Mouse (Mus musculus) kidney, adult 18-20 months (tissue): ENCODE results near the gene Fance.
"Not testable (repeated sequence)": the region's sequence is repeated elsewhere in the genome, so short reads cannot be mapped to it uniquely, and the experiment has no call there.

Source experiments
- DNase-seq: peaks from one replicate; pipeline ENCODE4 v3.0.0; 2021

Gene Fance

DNA sequence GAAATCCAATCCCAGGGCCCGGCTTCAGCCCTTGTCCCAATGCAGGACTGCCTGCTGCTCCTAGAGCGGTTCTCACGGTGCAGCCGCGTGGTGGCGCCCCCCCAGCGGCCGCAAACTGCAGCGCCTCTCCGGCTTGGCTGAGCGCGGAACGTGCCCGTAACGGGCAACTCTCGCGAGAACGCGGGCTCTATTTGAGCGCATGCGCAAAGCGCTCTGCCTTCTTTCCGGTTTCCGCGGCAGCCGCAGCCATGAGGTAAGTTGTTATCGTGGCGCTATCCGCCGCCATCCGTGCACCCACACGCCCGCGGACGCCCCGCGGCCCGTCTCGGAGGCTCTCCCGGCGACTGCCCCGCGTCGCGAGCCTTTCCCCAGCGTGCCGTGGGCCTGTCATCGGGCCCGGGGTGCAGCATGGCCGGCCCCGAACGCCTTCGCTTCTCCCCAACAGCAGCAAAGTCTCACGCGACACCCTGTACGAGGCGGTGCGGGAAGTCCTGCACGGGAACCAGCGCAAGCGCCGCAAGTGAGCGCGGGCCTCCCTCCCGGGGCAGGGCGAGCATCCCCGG is 15.1 kb downstream of the Fance start, which contains the start of gene Rpl10a:
Gene Rpl10a, plus strand, starts transcription at position 106 of the 563 bp plus-strand sequence.
- peak; percentile 99 for DNase-seq

DNA sequence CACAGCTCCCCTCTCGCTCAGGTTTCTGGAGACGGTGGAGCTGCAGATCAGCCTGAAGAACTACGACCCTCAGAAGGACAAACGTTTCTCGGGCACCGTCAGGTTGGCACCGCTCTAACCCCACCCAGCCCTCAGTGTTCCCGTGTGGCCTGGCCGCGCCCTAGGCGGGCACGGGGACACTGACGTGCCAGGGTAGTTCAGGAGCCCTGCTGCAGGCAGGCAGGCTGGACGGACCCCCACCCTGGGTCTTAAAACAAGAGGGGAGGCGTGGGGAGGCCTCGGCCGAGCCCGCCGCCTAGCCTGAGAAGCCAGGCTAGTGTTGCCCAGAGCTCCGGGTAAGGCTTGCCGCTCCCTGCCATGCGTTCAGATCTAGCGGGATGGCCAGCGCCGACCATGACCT is 15.6 kb downstream of the Fance start:
- peak; percentile 51 for DNase-seq

DNA sequence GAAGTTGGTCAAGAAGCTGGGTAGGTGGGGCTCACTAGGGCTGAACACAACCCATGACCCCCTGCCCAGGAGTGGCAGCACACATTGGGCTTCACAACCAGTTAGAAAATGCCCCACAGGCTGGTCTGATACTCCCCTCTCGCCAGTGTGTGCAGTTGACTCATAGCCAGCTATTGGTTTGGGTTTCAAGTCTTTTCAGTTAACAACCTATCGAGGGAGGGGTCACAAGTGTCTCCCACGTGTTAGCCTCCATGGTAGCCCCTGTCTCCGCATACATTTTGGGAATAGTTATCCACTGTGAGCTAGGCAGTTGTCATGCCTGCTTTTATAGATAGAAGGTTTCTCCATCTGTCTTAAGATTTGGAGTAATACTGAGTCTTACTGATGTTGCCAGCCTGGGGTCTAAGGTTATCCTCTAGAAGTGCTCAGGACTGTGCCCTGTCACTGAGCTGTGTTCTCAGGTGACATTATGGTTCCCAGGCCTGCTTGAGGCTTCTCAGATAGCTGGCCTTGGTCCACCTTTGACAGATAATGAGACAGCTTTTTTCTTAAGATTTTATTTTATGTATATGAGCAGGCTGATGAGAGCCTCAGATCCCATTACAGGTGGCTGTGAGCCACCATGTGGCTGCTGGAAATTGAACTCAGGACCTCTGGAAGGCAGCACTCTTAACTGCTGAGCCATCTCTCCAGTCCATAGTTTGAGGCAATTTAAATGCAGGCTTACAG is 16.3 kb downstream of the Fance start:
- DNase-seq, result no peak

GRCm38 (mm10) chr17:28330232-28330546 is 16.9 kb downstream of the Fance start:
- DNase-seq, result no peak

GRCm38 (mm10) chr17:28330590-28330989 is 17.3 kb downstream of the Fance start:
- DNase-seq, result not testable (repeated sequence)

- DNase-seq, result no peak
Observed at GRCm38 (mm10) chr17:28331241-28332112, 18.2 kb downstream of the Fance start.

DNA sequence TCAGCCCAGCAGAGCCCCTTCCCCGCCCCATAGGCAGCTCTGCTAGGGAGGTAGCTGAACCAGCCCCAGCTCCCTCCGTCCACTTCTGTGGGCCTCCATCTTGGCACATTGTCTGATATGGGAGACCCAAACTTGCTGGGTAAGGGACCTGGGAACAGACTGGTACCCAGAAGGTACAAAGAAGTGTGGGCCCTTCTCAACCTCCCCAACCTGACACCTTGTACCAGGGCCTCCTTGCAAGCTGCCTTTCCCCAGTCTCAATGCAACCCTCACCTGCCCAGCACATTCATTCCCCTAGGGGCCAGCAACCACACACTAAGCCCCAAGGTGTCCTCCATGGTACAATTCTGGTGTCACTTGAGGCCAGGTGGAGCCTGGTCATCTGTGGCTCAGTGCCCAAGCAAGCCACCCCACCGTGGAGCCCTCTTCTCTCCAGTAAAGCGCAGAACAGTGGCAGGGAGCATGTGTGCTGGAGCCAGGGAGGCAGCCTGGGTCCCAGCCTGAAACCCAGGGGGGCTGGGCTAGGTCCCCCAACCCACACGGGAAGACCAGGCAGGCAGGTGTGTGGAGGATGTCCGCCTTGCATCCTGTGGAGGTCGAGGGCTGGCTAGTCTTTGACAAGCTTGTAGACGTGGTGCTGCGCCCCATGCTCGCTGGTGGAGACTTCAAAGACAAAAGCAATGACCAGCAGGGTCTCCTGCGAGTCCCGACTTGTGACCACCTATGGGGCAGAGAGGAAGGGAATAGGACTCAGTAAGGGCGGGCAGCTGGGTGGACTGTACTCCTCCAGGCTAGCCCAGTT is 19.0 kb downstream of the Fance start:
- no peak for DNase-seq

DNA sequence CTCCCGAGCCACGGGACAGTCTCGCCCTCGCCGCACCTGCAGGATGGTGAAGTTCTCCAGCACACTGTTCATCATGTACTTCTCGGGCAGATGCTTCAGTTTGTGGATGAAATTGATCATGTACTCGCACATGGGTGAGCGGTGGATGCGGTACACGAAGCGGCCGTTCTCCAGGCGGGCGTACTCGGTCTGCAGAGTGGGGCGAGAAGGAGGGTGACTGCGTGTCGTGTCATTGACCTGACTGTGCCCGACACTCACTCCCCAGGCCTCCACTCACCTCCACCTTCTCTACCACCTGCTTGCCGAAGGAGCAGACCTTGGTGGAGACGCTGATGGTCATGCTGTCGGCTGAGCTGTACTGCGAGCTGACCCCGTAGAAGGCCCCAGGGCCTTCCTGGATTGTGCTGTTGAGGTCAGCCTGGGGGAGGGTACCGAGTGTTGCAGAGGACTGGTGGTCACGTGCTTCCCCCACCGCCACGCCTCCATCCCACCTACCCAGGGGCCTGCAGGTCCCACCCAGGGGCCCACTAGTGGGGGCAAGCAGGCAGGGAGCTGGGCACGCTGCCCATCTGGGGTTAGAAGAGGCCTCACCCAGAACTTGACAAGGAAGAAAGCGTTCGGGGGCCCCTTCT is 19.7 kb downstream of the Fance start:
- no peak for DNase-seq

- no peak for DNase-seq
Observed at GRCm38 (mm10) chr17:28335267-28335666, 21.9 kb downstream of the Fance start.

GRCm38 (mm10) chr17:28337547-28337946 is 24.2 kb downstream of the Fance start:
- no peak for DNase-seq

GRCm38 (mm10) chr17:28340578-28340977 is 27.3 kb downstream of the Fance start:
- DNase-seq, result no peak

DNA sequence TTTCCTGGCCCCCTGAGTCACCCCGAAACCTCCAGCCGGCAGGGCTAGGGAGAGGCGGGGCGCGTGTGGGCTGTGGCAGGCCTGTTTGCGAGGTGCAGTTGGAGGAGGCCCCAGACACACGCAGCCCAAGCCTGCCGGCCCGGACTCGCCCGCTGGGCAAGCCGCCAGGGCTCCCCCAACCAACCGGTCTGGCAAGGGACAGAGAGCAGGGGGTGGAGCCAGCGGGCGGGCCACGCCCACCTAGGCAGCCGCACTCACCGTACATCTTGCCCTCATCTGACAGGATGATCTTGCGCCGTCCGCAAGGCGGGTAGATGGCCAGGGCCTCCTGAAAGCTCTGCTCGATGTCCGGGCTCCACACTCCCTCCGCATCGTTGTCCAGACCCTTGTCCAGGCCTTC is 27.8 kb downstream of the Fance start:
- peak; percentile 95 for DNase-seq

DNA sequence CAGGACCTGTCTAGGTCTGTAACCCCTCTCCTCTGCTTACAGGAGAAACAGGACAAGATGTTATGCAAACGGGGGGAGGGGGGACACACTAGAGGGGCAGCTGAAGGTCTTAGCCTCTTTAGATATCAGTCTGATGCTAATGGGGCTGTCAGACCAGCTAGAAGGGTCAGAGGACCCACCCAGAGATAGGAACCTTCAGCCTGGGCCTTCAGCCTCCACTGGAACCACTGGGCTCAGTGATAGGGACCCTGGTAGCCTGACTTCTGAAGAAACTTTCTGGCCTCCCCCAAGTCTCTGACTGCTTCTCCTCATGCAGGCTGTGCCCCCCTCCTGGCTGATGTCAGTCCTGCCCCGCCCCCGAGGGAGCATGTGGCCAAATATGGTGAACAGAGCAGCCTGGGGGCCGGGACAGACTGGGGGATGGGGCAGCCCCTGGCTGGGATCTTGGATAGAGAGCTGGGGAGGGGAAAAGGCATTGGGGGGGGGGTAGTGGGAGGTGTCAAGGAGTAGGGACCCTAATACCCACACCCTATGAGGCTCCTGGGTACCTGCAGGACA is 30.8 kb downstream of the Fance start:
- no peak for DNase-seq

GRCm38 (mm10) chr17:28344670-28345069 is 31.4 kb downstream of the Fance start:
- DNase-seq, result no peak

- DNase-seq, result no peak
Observed at GRCm38 (mm10) chr17:28345271-28345721, 32.0 kb downstream of the Fance start.

GRCm38 (mm10) chr17:28345882-28346281 is 32.6 kb downstream of the Fance start:
- no peak for DNase-seq

DNA sequence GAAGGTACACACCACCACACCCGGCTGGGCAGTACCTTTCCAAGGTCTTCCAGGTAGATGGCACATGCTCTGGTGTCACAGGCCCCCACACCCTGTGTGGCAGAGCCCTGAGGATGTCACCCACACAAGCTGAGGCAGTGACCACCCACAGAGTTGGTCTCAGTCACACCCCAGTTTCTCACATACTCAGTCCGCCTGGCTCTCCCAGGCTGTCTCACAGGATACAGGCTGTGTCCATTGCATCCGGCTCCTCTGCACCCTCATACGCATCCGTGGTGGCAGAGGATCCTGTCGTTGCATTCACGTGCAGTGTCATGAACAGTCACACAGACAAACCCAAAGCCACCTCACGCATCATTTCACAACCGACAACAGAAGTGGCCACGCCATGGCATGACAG is 34.0 kb downstream of the Fance start:
- no peak for DNase-seq

DNA sequence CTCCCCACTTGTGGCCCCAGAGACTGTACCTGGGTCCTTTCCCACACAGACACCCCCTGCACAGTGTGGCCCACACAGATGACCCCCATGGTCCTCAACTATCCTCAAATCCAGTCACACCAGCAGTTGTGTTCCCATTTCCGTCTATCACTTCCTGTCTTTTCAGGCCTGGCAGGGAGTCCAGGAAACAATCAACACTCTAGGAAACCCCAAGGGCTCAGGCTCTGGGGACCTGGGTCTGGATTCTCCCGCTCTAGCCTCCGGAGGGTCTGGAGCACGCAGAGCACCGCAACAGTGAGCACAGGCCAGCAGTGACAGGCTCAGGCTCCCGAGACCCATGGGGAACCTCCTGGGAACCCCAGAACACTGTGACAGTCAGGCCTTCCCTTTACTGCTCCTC is 34.9 kb downstream of the Fance start:
- no peak for DNase-seq

- DNase-seq, result peak; percentile 43
Observed at GRCm38 (mm10) chr17:28349264-28349880, 36.1 kb downstream of the Fance start.

DNA sequence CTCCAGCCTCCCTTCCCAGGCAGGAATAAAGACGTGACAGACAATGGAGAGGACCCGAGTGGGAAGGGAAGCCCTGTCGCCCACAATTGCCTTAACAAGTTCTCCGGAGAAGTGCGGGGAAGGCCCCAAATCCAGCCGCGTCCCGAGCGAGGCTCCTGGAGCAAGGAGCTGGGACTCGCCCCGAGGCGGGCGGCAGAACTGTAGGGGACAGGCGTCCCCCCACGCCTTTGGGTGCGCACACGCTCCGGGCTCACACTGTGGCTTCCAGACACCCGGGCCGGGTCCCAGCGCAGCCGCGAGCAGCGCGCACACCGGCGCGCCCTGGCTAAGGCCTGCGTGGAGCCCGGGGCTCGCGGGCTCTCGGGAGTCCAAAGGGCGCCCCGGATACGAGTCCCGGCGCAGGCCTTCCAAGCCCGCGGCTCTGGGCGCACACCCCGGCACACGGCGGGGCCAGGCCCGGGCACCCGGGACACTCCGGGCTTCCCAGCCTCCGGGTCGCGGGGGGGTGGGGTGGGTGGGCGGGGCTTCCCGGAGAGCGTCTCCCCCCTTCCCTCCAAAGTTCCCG is 36.7 kb downstream of the Fance start:
- DNase-seq, result peak; percentile 81
